Mouse (Mus musculus): ENCODE data around the gene Coa5. TPM values are rescaled to one million over a fixed set of nuclear protein-coding genes. Genes with fewer than 3 reads are reported as not detected.

Coa5 gene
- total and polyA plus RNA-seq, 3 experiments, result 43.8 to 79.8 (median 62.8) TPM

- TF ChIP-seq TBP (conservative IDR thresholded peaks at IDR 0.05; ENCODE audit: low read depth, low read length), result 0 out of 2 replicates have a peak, but pooled peaks have one; percentile 40
- no peak for TF ChIP-seq MAX (IDR thresholded peaks at IDR 0.05; ENCODE audit: low read length)
- no peak for TF ChIP-seq NELFE (IDR thresholded peaks at IDR 0.05; ENCODE audit: low read depth, low read length)
- no peak for TF ChIP-seq POLR2AphosphoS2 (IDR thresholded peaks at IDR 0.05; ENCODE audit: low read depth, low read length)
- peak; percentile 83 for TF ChIP-seq ETS1 (conservative IDR thresholded peaks at IDR 0.05; ENCODE audit: low read depth, low read length)
- no peak for TF ChIP-seq MAZ (IDR thresholded peaks at IDR 0.05; ENCODE audit: low read depth, low read length)
- no peak for TF ChIP-seq KAT2A (IDR thresholded peaks at IDR 0.05; ENCODE audit: insufficient replicate concordance, low read length)
- no peak for TF ChIP-seq ELF1 (IDR thresholded peaks at IDR 0.05; ENCODE audit: low read depth, low read length)
- no peak for TF ChIP-seq HCFC1 (IDR thresholded peaks at IDR 0.05; ENCODE audit: low read depth, low read length)
- TF ChIP-seq SMC3 (IDR thresholded peaks at IDR 0.05; ENCODE audit: low read depth, low read length), result no peak
- TF ChIP-seq RCOR1 (conservative IDR thresholded peaks at IDR 0.05; ENCODE audit: low read depth, low read length), result peak; percentile 16; the same call in 1 of the 2 replicates
- no peak; the same call in 1 of the 2 replicates for TF ChIP-seq TCF12 (IDR thresholded peaks at IDR 0.05; ENCODE audit: low read depth, low read length)
- peak; percentile 65 for TF ChIP-seq BHLHE40 (IDR thresholded peaks at IDR 0.05; ENCODE audit: low read depth, low read length)
- TF ChIP-seq JUN (IDR thresholded peaks at IDR 0.05; ENCODE audit: insufficient read depth, low read depth, low read length), result peak; percentile 90
- TF ChIP-seq GABPA (IDR thresholded peaks at IDR 0.05; ENCODE audit: insufficient replicate concordance, low read depth, low read length), result no peak
- peak; percentile 94 for TF ChIP-seq IRF4 (IDR thresholded peaks at IDR 0.05; ENCODE audit: low read depth, low read length)
- no peak for TF ChIP-seq SIN3A (IDR thresholded peaks at IDR 0.05; ENCODE audit: low read length)
- TF ChIP-seq EP300 (IDR thresholded peaks at IDR 0.05; ENCODE audit: low read length), result peak; percentile 93
- peak; percentile 96 for TF ChIP-seq MEF2A (IDR thresholded peaks at IDR 0.05; ENCODE audit: borderline replicate concordance, low read depth, low read length)
Observed at GRCm38 (mm10) chr1:37474634-37475190, 44.8 kb upstream of the Coa5 start (continued).

DNA sequence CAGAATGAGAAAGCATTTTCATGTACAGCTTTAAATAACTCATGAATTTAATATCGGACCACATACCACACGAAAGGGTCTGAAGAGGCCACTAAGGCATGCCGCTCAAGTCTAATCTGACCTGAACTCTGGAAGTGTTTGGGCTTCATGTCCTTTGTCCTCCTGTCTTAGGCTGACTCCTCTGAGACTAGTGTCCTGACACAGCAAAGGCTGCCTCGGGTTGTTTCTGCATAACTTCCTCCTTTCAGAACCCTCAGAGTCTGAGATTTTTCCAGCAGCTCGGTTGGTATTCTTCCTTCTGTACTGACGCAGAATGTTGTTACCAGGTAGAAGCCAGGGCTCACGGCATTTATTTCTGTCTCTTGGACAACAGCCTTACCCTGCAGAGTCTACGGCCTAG is 44.1 kb upstream of the Coa5 start:
- dilution Hi-C loops (cut with MboI; ENCODE audit: extremely low pct_ligation_motif_present, extremely low pct_unique_long_range_greater_than_20kb, low sequenced_read_pairs), result no loop called here
- peak overlapping the region; percentile 74 for H3K4me2 ChIP-seq (ENCODE audit: insufficient read depth, low read depth, poor library complexity, severe bottlenecking)
- peaks cover 1% of the 10 kb centered on the region for H3K9me3 ChIP-seq (replicated peaks; ENCODE audit: low read length)
- H3K79me2 ChIP-seq (replicated peaks; ENCODE audit: control insufficient read depth, extremely low read depth, insufficient read depth, poor library complexity, severe bottlenecking), result peaks cover 27% of the 10 kb centered on the region
- DNase-seq (ENCODE audit: extremely low read depth), result peak; percentile 74
- H3K4me3 ChIP-seq (replicated peaks in 1 of 3; ENCODE audit: low read depth in 2 of 3, low read length in 2 of 3, poor library complexity in 1 of 3), result peak overlapping the region; percentile 0 to 47 (median 47)
- peak; percentile 32; the same call in 1 of the 2 replicates for TF ChIP-seq POLR2A (IDR thresholded peaks at IDR 0.05; ENCODE audit: low read depth, low read length)
- peak; percentile 5; the same call in 1 of the 2 replicates for TF ChIP-seq JUN (IDR thresholded peaks at IDR 0.05; ENCODE audit: insufficient read depth, low read depth, low read length)
- no peak for TF ChIP-seq GABPA (IDR thresholded peaks at IDR 0.05; ENCODE audit: insufficient replicate concordance, low read depth, low read length)
- peak; percentile 79 for TF ChIP-seq TBP (conservative IDR thresholded peaks at IDR 0.05; ENCODE audit: low read depth, low read length)
- no peak for TF ChIP-seq ELF1 (IDR thresholded peaks at IDR 0.05; ENCODE audit: low read depth, low read length)
- no peak for TF ChIP-seq MEF2A (IDR thresholded peaks at IDR 0.05; ENCODE audit: borderline replicate concordance, low read depth, low read length)
- TF ChIP-seq PAX5 (IDR thresholded peaks at IDR 0.05; ENCODE audit: low read length), result no peak
- TF ChIP-seq MXI1 (IDR thresholded peaks at IDR 0.05; ENCODE audit: low read depth, low read length), result peak; percentile 10; the same call in 1 of the 2 replicates
- TF ChIP-seq RCOR1 (conservative IDR thresholded peaks at IDR 0.05; ENCODE audit: low read depth, low read length), result no peak
- no peak for TF ChIP-seq MAX (IDR thresholded peaks at IDR 0.05; ENCODE audit: low read length)
- TF ChIP-seq MAFK (IDR thresholded peaks at IDR 0.05; ENCODE audit: insufficient replicate concordance, low read length), result 0 out of 2 replicates have a peak, but pooled peaks have one; percentile 1
- H3K36me3 ChIP-seq (replicated peaks in 1 of 2; ENCODE audit: control insufficient read depth in 1 of 2, insufficient read depth in 1 of 2, low read length in 1 of 2), result peaks cover 7 to 20% of the 10 kb centered on the region in 2 experiments
- peak overlapping the region; percentile 99 for H3K27ac ChIP-seq (ENCODE audit: insufficient read depth, low read depth)
- H3K4me1 ChIP-seq (ENCODE audit: control insufficient read depth in 1 of 2, insufficient read depth in 2 of 2), result peaks cover 18 to 74% of the 10 kb centered on the region in 2 experiments
- no peaks in the 10 kb centered on the region for H3K27me3 ChIP-seq (replicated peaks)
- H3K9ac ChIP-seq (ENCODE audit: insufficient read depth, low read depth), result peak overlapping the region; percentile 71
- in situ Hi-C loops (cut with MboI; ENCODE audit: low pct_ligation_motif_present, low pct_unique_long_range_greater_than_20kb, low sequenced_read_pairs), result loop anchor here (5.0 kb wide), 1 partner anchor 158 kb away; no protein-coding TSS in a partner anchor
